In the genomic region with DNA sequence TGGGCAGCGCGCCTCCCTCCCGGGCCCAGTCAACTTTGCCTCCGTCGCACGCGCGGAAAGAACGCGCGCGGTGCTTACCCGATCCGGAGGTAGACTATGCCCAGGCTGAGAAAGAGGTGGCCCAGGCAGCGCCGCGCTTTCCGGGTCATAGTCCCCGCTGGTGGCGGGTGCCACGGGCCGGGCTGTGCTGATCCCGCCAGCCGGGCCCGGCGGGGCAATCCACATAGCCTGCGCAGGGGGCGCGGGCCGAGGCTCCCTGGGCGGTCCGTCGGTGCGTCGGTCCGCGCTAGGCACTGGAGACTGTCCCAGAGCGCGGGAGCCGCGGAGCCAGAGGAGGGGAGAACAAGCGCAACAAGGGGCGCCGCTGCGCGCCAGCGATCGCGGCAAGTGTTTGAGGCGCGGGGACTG, we compare ENCODE assay signal across 8 mouse cellular contexts. TPM values are rescaled to one million over a fixed set of nuclear protein-coding genes. Genes with fewer than 3 reads are reported as not detected.
DNase-seq lines count a peak whose midpoint lies in the region; ATAC-seq and TF ChIP-seq lines count a peak whose summit lies in the region.

A gene (minus strand): TSS at position 403 of the 408 bp plus-strand sequence.

- H3K27ac ChIP-seq in heart, postnatal 0 days (ENCODE audit: low read depth) = no peak within 1 kb of the TSS
- H3K27ac ChIP-seq in neural tube, embryonic 11.5 days (ENCODE audit: low read depth, low read length) = peak within 1 kb of the TSS; percentile 35; the same call in 1 of the 2 replicates

- H3K4me2 ChIP-seq in heart, postnatal 0 days (ENCODE audit: low read depth, low read length) = peak within 1 kb of the TSS; percentile 75
- peak within 1 kb of the TSS; percentile 97 for H3K4me2 ChIP-seq in neural tube, embryonic 11.5 days (ENCODE audit: low read depth)

- intact Hi-C loops in left cerebral cortex, postnatal 14 days (cut with DNase I) = loop anchor here (1.0 to 5.0 kb wide), 2 partner anchors 125 to 244 kb away; no protein-coding TSS in a partner anchor

- no peak for TF ChIP-seq CTCF in heart, postnatal 0 days (IDR thresholded peaks at IDR 0.05; ENCODE audit: low read depth)

- ATAC-seq in heart, postnatal 0 days (ENCODE audit: insufficient read depth, low read depth) = no peak
- peak; percentile 48 for ATAC-seq in neural tube, embryonic 11.5 days (ENCODE audit: insufficient read depth, low FRiP score, low TSS enrichment)
- no peak for ATAC-seq in monocyte, adult 5-6 weeks (replicated peaks; ENCODE audit: insufficient number of reproducible peaks, low FRiP score, low TSS enrichment, poor library complexity, severe bottlenecking)

- H3K9me3 ChIP-seq in heart, postnatal 0 days (replicated peaks; ENCODE audit: control insufficient read depth, low read length) = no peaks in the 10 kb centered on the region
- H3K9me3 ChIP-seq in neural tube, embryonic 11.5 days (ENCODE audit: control insufficient read depth, low read length) = no peaks in the 10 kb centered on the region

- no peak for TF ChIP-seq EP300 in heart, postnatal 0 days (IDR thresholded peaks at IDR 0.05; ENCODE audit: low read depth)

- peaks cover 93% of the 10 kb centered on the region for H3K27me3 ChIP-seq in heart, postnatal 0 days (ENCODE audit: control insufficient read depth, insufficient read depth, low read length)
- peaks cover 45% of the 10 kb centered on the region for H3K27me3 ChIP-seq in neural tube, embryonic 11.5 days (ENCODE audit: control insufficient read depth, insufficient read depth, low read length)

- H3K4me3 ChIP-seq in heart, postnatal 0 days (ENCODE audit: low read depth, low read length) = peak within 1 kb of the TSS; percentile 53
- peak within 1 kb of the TSS; percentile 60 for H3K4me3 ChIP-seq in neural tube, embryonic 11.5 days (ENCODE audit: low read depth, low read length)

- under 1% methylated on average over 47 of the region's 51 CpGs for WGBS in heart, postnatal 0 days
- 0% methylated on average over 45 of the region's 51 CpGs for WGBS in neural tube, embryonic 11.5 days

- H3K36me3 ChIP-seq in heart, postnatal 0 days (replicated peaks; ENCODE audit: control insufficient read depth, insufficient read depth, low read length) = no peaks in the 10 kb centered on the region
- no peaks in the 10 kb centered on the region for H3K36me3 ChIP-seq in neural tube, embryonic 11.5 days (ENCODE audit: control insufficient read depth, insufficient read depth, low read length)

- peaks cover 5% of the 10 kb centered on the region; the same call in 1 of the 2 replicates for H3K4me1 ChIP-seq in heart, postnatal 0 days (ENCODE audit: control insufficient read depth, insufficient read depth)
- peaks cover 14% of the 10 kb centered on the region; the same call in 1 of the 2 replicates for H3K4me1 ChIP-seq in neural tube, embryonic 11.5 days (ENCODE audit: control insufficient read depth, insufficient read depth, low read length)

- H3K9ac ChIP-seq in heart, postnatal 0 days (replicated peaks; ENCODE audit: low read depth, low read length) = no peak within 1 kb of the TSS
- H3K9ac ChIP-seq in neural tube, embryonic 11.5 days (ENCODE audit: low read length) = peak within 1 kb of the TSS; percentile 75

- DNase-seq in adrenal gland, postnatal 25 days = peak; percentile 3
- DNase-seq in adrenal gland, adult 8-10 months = no peak
- peak; percentile 35 for DNase-seq in right cerebral cortex, postnatal 25 days
- no peak for DNase-seq in right cerebral cortex, adult 18-20 months
- DNase-seq in heart, postnatal 0 days (ENCODE audit: low spot score) = no peak
- peak in 1 of 2 experiments; percentile 29 for DNase-seq in left cerebral cortex, postnatal 14 days (ENCODE audit: low spot score in 2 of 2)
- DNase-seq in neural tube, embryonic 11.5 days (ENCODE audit: low spot score) = peak; percentile 57

RNA-seq across cellular contexts. Expression of the gene that starts here (rescaled TPM):
- total RNA-seq in adrenal gland, postnatal 25 days (2021) = not detected in 2 replicates
- total RNA-seq in adrenal gland, adult 8-10 months (2022) = not detected
- total RNA-seq in heart, postnatal 0 days (2014; rRNA removed; ENCODE audit: low replicate concordance) = not detected in 2 replicates
- not detected in 2 replicates for polyA plus RNA-seq in heart, postnatal 0 days (2015; fragmentation: Nextera tagmentation; extraction: Ambion mirVana)
- total RNA-seq in left cerebral cortex, postnatal 14 days (2021) = 10 to 100 TPM; 11.5 to 18.4 TPM
- polyA plus RNA-seq in neural tube, embryonic 11.5 days (2014; fragmentation: Nextera tagmentation; extraction: Ambion mirVana) = 10.9 and 11.5 TPM in 2 replicates
- total RNA-seq in monocyte, adult 5-6 weeks (2017) = not detected in 3 replicates

Comparison
In these comparisons a context has a peak if more than half of its experiments do, and no peak if none do; other contexts are left out.
1. RNA of the gene that starts here (total RNA-seq): 11.5 to 18.4 TPM in left cerebral cortex, postnatal 14 days; not detected in adrenal gland, postnatal 25 days, not detected in adrenal gland, adult 8-10 months, not detected in heart, postnatal 0 days and not detected in monocyte, adult 5-6 weeks; every median in the first group is over 10 times any median in the second.
2. RNA of the gene that starts here (polyA plus RNA-seq): 10.9 to 11.5 TPM in neural tube, embryonic 11.5 days; not detected in heart, postnatal 0 days; every median in the first group is over 10 times any median in the second.
3. DNase-seq: peak in right cerebral cortex, postnatal 25 days (single experiment) and neural tube, embryonic 11.5 days (single experiment); none in adrenal gland, adult 8-10 months (single experiment), right cerebral cortex, adult 18-20 months (single experiment) and heart, postnatal 0 days (single experiment).
4. Peak in DNase-seq in adrenal gland, postnatal 25 days; RNA of the gene not detected or under 1 TPM.